Mouse (Mus musculus) adrenal gland, postnatal 4 days (tissue): ENCODE measurements at regions not wholly inside any gene's neighbourhood (a gene's known extent, or its start where the extent isn't known, plus 50 kb on each side); places are given as distances from the start of the nearest gene placed in this dataset.

Source experiments
- DNase-seq, 2 experiments: peaks; one replicate each; pipeline ENCODE4 v3.0.0; 2021 to 2022; ENCODE audit warnings: low spot score in 2 of 2, mixed read lengths in 2 of 2

DNA sequence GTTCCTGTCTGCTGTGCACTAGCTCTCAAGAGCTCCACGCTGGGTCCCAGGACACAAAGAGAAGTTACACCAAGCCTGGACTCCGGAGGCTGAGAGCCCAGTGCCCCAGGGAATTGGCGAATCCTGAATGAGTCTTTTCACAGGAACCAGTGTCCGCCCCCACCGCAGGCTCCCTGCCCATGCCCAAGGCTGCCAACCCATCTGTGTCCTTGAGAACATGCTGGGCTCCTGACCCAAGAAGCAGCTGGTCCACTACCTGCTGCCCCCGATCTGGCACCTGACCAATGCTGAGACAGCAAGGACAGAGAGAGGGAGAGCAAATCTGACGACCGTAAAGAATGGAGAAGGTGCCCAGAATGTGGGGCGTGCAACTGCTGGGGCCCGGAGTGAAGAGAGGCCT, 85.2 kb upstream of the Cplx2 start:
- no peak for DNase-seq

DNA sequence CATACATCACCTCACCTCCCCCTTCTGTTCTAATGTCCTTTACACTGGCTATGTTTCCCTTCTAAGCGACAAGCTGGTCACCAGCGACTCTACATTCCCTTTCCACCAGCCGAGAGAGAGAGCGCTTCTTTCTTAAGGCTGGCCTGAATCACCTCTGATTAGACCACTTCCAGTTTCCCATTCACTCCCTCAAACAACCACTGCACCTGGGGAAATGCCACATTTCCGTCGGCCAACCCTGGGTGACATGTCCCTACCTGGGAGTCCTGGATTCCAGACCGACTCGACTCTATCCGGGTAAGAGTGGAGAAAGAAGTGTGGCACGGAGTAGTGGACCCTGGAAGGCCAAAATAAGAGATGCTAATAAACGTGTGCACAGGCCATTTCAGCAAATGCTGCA, 84.5 kb upstream of the Cplx2 start:
- DNase-seq: no peak

DNA sequence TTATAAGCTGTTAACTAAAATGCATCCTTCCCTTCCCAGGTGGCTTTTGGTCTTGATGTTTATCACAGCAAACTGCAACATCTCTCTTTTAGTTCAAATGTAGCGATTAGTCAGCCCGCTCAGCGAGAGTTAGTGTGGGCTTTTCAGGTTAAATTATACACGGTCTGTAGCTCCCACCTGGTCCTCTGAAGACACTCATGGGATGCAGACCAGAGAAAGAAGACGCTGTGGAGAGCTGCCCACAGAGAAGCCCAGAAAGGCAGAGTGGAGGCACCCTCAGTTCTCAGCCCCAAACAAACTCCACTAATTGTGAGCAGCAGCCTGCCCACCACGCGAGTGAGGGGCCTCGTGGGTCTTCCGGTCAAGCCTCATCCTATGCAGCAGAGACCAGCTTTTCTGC, 81.1 kb upstream of the Cplx2 start:
- DNase-seq: no peak

DNA sequence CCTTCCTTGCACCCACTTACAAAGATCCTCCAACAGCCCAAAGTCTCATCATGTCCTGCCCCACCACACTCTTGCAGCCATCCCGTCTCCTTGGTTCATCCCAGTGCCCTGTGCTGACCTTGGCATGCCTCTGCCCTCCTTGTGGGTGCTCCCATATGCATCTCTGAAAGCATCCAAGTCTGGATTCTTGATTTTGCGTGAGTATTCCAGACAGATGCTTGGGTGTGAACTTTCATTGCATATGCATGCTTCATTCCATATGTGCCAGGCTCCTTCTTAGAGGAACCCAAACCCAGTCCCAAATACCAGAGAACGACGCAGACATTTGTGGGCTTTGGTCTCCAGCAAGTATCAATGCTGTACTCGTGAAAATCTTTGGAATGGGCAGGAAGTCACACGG, 78.8 kb upstream of the Cplx2 start:
- no peak for DNase-seq

DNA sequence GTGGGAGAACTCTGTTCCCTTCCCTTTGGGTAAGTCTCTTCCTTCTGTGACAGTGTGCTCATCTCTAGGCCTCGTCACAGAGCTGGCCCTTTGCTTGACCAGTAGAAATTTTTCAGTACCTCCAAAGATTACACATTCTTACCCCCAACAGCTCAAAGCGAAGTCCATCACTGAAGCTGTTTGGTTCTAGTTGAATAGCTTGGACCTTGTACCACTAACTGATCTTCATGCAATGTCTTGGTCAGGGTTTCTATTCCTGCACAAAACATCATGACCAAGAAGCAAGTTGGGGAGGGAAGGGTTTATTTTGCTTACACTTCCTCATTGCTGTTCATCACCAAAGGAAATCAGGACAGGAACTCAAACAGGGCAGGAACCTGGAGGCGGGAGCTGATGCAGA, 78.1 kb upstream of the Cplx2 start:
- no peak for DNase-seq

DNA sequence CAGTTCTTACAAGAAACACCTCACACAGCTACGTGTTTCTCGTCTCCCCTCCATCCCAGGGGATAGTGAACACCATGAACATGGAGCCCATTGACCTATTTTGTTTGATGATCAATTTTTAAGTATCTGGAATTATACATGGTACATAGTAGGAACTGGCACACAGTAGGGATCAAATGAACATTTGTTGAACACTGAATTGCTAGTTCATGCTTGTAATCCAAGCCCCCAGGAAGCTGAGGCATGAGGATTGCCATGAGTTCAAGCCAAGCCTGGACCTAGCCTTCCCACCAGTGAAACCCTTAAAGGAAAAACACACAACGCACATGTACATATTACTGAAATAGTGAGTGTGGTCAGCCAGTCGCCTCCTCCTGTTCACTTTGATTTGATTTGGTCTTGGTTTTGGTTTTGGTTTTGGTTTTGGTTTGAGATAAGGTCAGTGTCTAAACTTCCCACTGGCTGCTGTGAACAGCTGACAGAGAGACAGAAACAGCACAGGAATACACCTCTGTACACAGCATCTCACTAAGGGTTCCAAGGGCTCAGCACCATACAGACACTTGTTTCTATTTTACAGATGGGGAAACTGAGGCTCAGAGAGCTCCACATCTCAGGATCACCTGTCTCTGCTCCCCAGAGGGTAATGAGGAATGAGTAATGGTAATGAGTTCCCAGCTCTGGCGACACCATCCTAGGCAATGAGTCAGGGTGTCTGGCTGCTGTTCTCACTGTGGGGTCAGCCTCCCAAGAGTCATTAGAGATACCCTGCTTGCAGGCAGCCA, 75.5 kb upstream of the Cplx2 start:
- DNase-seq: no peak

DNA sequence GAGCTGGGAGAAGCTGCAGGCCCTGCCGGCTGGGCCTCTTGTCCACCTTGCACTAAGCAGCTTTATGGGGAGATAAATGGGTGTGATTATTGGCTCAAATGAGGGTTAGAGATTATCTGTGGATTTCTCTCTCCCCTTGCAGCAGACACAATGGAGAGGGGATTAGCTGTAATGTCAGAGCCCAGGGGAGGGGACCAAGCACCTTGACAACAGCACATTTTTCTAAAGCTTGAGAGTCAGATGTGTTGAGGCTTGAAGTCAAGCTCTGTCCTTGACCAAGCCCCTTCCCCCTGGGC, 74.9 kb upstream of the Cplx2 start:
- DNase-seq: no peak

DNA sequence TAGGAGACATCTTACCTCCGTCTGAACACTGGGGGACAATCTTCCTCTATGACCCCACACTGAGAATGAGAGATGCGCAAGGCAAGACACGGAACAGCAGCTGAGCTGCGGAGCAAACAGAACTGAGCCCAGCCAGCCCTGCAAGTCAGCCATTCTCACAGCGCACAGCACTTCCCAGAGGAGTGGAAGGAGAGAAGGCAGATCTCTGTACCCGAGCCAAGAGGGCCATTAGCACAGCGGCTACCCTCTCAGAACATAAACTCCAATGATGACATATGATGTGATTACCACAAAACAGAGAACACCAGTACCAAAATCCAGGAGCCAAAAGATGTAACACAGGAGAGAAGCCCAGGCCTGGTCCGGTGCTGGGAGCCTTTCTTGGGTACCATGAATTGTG, 72.3 kb upstream of the Cplx2 start:
- DNase-seq: no peak

DNA sequence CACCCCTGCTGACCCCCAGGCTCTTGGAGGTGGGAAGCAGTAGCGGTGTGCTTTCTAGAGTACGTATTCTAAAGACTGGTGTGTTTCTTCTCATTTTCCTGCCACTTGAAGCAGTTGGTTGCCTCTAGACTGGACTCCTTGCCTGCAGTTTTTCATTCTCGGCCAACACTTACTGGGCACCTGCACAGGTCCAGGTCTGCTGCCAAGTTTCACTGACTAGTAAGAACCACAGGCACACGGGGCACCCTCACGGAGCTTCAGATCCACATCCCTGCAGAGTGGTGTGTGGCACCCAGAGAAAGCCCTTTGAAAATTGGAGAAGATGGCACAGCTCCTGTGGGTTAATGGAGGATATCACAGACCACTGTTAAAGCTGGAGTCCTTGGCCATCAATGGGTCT, 71.9 kb upstream of the Cplx2 start:
- DNase-seq: no peak

DNA sequence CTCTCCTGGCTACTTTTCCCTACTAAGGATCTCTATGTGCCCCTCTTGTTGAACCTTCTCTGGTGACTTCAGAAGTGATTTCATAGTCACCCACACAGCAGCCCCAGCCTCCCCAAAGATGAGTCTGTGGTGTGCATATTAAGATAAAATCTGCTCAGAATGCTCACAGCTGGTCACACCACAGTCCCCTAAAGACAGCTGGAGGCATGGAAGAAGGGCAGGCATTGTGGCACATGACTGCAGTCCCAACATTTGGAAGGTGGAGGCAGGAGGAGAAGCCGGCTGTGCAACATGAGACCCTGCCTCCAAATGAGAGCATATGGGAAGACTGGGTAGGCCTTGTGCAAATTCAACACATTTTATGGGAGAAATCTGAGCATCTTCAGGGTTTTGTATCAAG, 70.0 kb upstream of the Cplx2 start:
- no peak for DNase-seq

DNA sequence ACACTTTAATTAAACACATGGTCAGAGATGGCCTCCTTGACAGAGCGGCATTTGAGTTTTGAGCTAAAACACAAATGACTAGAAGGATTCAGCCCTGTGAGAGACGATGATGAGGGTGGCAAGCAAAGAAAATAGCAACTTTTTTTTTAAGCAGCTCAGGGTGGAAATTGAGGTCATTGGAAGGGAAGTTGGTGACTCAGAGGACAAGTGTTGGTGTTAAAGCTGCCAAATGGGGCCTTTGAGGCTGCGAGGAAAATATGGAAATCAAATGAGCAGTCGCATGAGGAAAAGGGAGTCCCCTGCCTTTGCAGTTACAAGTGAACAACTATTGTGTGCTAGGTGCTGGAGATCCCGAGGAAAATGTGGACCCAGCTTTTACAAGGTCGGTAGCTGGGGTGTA, 69.5 kb upstream of the Cplx2 start:
- no peak for DNase-seq

DNA sequence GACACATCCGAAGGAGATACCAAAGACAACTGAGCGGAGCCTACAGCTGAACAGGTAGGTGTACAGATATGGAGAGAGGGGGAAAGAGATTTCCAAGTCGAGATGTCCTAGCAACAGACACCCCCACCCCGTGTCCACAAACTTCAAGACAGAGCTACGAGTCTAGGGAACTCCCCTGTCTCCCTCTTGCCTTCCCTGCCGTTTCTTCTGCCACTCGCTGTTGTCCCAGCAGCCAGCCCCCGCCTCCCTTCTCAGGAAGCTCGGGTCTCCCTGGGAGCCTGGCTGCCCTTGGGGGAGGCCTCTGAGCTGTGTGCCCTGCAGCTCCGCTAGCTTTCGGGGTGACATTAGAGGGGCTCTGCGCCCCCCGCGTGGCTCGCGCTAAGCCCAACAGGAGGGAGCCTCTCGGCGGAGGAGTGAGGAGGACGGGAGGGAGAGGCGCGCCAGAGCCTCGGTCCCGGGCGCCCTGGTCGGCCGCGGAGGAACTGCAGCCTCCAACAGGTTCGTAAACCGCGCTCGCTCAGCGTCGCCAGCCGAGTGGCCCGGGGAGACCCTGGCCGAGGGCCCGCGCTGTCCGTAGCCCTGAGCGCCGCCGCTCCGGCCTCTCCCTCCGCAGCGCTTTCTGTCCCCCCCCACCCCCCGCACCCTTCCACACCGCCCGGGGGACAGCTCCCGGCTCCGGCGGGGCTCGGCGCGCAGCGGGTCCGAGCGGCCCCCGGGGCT, 68.6 kb upstream of the Cplx2 start:
- peak; percentile 17 to 29 for DNase-seq

DNA sequence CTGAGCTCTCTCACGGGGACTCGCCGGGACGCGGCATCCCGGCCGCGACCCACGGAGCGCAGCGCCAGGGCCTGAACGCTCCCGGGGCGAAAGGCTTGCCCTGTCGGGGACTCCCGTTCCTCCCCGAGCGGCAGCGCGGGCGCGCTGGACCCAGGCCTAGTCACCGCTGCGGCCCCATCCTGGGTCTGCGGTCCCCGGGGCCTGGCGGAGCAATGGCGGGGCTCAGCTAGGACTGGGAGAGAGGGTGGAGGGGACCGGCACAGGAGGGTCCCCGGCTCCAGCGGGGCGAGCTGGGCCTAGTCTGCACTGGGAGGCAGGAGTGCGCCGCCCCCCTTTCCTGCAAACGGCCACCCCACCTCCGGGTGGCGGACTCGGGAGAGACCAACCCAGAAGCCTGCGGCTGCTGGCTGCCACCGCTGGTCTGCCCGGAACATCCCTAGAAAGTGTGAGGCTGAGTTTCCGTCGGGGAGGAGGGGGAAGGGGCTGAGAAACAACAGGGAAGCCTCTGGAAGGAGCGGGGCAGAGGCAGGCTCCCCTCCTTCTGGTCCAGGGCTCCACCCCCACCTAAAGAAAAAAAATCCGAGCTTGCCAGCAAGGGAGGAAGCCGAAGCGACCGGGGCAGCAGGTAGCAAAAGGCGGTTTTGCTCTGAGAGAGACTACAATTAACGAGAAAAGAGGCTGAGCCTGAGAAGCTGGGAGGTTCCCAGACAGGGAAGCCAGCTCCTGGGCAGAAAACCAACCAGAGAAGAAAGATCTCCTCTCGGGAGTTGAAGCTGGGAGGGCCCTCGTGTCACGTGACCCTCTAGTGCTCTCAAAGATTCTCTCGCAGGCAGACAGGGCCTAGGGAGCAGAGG, 67.9 kb upstream of the Cplx2 start:
- DNase-seq: peak; percentile 37 to 56

DNA sequence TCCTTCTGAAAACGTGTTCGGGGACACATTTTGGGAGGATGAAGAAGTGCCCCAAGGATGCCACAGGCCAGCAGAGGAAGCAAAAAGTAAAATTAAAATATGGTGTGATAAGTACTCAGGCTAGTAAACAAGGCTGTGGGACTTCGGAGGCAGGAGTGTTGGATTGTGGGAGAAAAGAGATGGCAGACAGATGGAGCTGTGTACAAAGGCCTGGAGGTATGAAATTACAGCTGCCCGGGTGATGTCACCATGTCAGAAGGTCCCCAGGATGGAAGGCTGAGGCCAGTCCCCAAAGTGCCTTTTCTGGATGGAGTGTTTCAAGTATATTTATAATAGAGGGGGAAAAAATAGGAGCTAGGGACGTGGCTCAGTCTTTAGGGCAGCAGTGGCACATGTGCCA, 66.9 kb upstream of the Cplx2 start:
- no peak for DNase-seq

DNA sequence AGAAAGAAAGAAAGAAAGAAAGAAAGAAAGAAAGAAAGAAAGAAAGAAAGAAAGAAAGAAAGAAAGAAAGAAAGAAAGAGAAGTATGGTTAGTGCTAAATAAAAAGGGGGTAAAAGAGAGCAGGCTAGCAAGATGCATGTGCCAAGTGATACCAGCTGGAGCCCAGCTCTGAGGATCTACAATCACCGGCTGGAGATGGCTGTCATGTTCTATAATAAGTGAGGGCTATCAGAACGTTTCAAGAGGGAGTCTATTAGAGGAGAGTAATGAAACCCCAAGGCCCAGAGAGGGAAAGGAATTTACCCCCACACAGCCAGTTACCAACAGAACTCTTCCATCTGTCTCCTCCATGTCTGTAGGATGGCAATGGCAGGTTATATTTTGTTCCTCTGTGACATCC, 62.6 kb upstream of the Cplx2 start:
- DNase-seq: no peak

DNA sequence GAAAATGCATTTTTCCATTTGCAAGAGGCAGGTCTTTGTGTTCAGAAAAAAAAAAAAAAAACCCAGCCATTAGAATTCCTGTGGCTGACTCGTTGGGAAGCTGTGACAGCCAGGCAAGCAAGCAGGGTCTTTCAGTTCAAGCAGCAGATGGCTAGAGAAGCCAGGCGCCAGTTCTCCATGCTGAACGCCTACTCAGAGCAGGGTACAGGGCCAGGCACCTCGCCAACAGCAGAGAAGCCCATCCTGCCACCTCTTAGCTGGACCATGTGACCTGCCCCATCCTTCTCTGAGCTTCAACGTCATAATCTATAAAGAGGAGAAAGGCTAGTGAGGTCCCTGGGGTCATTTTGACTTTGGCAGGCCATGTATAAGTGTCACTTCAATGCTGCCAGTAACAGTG, 61.8 kb upstream of the Cplx2 start:
- no peak for DNase-seq

DNA sequence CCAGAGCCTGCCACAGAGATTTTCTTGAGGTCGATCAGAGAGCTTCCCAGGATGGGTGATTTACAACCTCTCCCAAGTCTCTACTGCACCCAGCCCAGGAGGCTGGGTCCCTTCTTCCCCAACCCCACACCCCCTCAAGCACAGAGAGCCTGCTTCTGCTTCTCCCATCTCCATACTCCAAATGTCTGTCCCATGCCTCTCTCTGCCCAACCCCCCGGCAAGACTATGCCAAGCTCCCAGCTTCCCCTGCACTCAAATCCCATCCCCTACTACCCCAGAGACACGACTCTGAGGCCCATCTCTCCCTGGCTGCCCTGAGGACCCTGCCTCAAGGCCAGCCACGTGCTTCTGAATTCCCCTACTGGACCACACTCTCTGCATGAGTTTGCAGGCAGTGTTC, 61.0 kb upstream of the Cplx2 start:
- DNase-seq: no peak

DNA sequence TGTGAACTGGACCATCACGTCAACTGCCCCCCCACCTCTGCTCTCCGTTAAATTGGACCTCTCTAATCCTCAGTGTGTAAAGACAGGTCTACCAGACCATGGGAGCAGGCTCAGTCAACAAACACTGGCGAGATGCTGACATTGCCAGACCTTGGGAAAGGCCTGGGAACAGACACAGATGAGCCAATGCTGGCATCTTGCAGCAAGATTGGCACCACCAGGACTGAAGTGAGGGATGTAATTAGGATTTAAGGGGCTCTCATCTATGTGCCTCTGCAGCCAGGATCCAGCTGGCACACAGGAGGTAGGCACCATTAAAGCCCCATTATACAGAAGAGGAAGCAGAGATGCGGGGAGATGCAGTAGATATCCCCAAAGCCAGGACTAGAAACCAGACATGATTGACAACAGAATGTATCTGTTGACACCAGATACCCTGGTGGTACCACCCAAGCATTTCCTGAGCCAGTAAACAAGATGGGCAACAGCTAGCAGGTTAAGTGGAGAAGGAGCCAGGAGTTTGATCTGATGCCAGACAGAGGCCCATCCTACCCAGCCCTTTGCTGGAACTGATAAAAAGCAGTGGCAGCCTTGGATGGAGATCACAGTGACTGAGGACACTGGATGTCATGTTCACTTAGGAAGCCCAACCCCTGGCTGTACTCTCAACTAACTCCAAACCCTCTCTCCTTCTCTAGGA, 59.7 kb upstream of the Cplx2 start:
- no peak for DNase-seq

DNA sequence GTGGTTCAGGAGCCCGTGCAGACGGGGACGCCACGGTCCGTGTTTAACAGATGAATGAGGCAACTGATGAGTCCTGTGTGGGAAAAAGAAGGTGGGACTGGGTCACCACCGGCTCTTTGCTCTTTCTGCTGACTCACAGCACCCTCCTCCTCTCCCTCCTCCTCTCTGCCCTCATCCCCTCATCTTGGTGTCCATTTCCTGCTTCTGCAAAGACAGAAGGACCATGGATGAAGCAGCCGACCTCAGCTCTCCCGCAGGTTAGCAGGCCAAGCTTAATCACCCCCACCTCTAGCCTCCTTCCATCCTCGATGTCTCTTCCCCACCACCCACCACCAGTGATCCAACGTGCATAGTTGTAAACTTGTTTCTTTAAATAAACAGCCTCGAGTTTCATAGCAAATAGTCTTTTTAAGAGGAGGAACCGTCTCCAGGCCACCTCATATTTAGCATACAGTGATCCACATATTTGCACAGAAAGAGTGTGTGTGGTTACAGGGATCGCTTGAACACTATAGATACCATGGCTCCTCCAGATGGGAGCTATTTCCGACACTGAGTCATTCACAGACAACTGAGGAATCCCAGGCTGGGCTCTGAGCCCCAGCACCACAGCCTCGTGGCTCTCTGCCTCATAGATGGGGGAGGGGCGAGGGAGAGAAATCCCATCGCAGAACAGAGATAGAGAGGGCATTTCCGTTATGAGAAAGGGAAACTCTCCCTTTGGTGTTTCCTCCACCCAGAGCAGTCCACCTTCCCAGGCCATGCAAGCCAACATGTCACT, 58.6 kb upstream of the Cplx2 start:
- no peak for DNase-seq

DNA sequence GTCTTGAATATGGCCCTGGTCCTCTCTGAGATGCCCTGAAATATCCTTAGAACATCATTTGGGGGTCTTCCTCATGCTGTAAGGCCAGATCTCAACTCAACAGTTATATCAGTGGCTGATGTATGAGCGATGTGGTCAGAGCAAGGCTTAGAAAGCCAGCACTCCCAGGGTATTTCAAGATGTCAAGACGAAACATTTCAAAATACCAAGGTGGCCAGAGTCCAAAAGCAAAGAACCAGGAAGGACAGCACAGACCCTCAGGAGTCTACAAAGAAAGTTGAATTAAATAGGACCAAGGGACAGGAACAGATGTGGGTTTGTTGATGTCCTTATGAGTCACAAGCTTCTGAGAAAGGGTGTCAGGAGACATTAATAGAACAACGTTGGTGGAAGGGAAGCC, 55.8 kb upstream of the Cplx2 start:
- no peak for DNase-seq

DNA sequence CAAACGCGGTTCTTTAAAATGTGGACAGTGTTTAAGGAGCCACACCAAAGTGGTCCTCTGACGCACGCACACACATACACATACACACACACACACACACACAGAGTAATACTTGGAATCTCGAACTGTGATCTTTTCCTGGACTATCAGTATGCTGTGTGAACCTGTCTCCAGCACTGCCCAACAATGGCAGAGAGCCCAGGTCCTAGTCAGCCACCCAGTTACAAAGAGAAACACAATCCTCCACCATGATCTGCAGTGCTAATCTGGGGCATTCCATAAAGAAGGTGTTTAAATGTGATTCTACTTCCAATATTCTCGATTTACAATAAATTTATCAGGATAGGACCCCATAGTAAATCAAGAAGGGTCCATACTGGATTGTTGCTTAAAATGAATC, 54.2 kb upstream of the Cplx2 start:
- DNase-seq: no peak
